Mouse (Mus musculus): ENCODE results near the gene Hsdl1.

DNA sequence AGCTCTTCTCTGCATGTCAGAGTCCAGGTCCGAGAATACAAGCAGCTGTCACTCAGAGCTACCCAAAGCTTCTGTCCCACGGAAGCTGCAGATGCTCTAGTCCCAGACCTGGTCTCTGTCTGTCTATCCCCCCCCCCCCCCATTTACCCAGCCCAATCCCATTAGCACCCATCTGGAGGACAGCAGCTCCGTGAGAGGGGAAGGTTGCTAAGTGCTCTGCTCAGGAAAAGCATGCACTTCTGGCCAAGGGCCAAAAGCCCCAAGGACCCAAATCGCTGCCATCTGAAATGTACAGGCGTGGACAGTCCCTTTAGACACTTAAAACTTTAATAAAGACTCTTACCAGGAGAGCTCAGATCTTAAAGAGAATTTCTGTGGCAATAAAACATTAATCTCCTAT lies 58.3 kb downstream of the Hsdl1 start:
- TF ChIP-seq CTCF (IDR thresholded peaks at IDR 0.05; ENCODE audit: control insufficient read depth, insufficient read depth, insufficient read length) (no peak), CEBPB (IDR thresholded peaks at IDR 0.05; ENCODE audit: low read depth) (no peak)
